In genomic region chr13:120033516-120034190, GRCm38 (mm10) we compare ENCODE assay signal across 9 mouse cellular contexts. TPM values are rescaled to one million over a fixed set of nuclear protein-coding genes. Genes with fewer than 3 reads are reported as not detected.
DNase-seq lines count a peak whose midpoint lies in the region.
"Not testable (repeated sequence)": the region's sequence is repeated elsewhere in the genome, so short reads cannot be mapped to it uniquely, and the experiment has no call there.
"Had no signal": no experiment of that assay in that cellular context is flagged by ENCODE, and none has a peak within 500 bp of the region (broad histone marks: within the 10 kb centered on the region; RNA-seq: fewer than 3 reads in every experiment).

No protein-coding gene starts in this region.

- intact Hi-C loops in gastrocnemius, postnatal 14 days (cut with DNase I; ENCODE audit: low total_unique reads); left cerebral cortex, postnatal 36 days (cut with DNase I): not testable (repeated sequence)

- peak; percentile 23 for DNase-seq in T-cell, adult 2 months (ENCODE audit: low spot score)
- peak; percentile 2 for DNase-seq in embryo, embryonic 10 days (ENCODE audit: low spot score)
- DNase-seq in gastrocnemius, postnatal 14 days: peak; percentile 7
- DNase-seq in kidney, adult 9 months: peak; percentile 42
- DNase-seq in left cerebral cortex, postnatal 36 days (ENCODE audit: low spot score in 2 of 2): peak; percentile 45 to 65
- DNase-seq in mesoderm, embryonic 11.5 days (ENCODE audit: low read depth, low spot score): peak; percentile 59
- peak; percentile 53 to 61 for DNase-seq in right cerebral cortex, postnatal 10 days (ENCODE audit: low spot score in 2 of 2)
- peak; percentile 19 for DNase-seq in urinary bladder, postnatal 14 days (ENCODE audit: low spot score)

RNA-seq across cellular contexts. Expression of gene Gm36079, which starts 6.8 kb away (rescaled TPM):
- total RNA-seq in gastrocnemius, postnatal 14 days (2021): not detected
- total RNA-seq in left cerebral cortex, postnatal 36 days (2021): not detected
- total RNA-seq: monocyte, adult 5-6 weeks had no signal

RNA-seq across cellular contexts. Expression of gene Gm21188, which starts 18.3 kb away (rescaled TPM):
- total RNA-seq in gastrocnemius, postnatal 14 days (2021): under 1 TPM; 0.12 to 0.24 TPM
- under 1 TPM in 1 of 2 experiments, not detected in 1; 0.20 TPM for total RNA-seq in left cerebral cortex, postnatal 36 days (2021)

Comparison
In these comparisons a context has a peak if more than half of its experiments do, and no peak if none do; other contexts are left out.
1. Peak in every context shown above with its lines: DNase-seq.
2. DNase-seq: peak in every context shown above with its lines; median percentile 59 in mesoderm, embryonic 11.5 days; 57 in right cerebral cortex, postnatal 10 days; 55 in left cerebral cortex, postnatal 36 days; 42 in kidney, adult 9 months; 23 in T-cell, adult 2 months; 19 in urinary bladder, postnatal 14 days; 7 in gastrocnemius, postnatal 14 days; 2 in embryo, embryonic 10 days.